Mouse (Mus musculus) retina, postnatal 1 day (tissue): ENCODE results near the gene Klhl31.
A peak's percentile ranks its signal among the peaks of the same experiment; 100 is the strongest.

Source experiments
- DNase-seq: peaks from one replicate; pipeline ENCODE4 v3.0.0-alpha.2; 2012

Gene Klhl31

DNA sequence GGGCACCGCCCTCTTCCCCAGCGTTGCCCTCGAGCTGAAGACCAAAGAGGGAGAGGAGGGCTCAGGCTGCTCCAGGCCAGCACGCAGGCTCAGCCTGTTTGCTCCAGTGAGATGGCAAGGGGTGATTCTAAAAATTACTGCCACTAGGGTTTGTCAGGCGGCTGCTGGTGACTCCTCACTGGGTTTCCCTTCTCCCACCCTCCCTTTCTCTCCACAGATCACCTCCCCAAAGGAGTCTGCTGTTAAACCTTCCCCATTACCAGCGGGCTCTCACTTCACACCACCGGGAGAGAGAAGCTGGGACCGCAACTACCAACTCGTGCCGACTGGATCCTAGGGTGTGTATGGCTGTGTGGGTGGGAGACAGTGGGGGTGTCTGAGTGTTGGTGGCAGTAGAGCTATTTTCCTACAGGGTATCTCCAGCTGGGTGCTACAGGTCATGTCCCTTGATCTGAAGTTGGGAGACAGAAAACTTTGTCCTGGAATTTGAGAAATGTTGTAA lies at the start of gene Klhl31:
TSS of gene Klhl31 (plus strand) at position 51 of the 502 bp plus-strand sequence.
- no peak for DNase-seq

DNA sequence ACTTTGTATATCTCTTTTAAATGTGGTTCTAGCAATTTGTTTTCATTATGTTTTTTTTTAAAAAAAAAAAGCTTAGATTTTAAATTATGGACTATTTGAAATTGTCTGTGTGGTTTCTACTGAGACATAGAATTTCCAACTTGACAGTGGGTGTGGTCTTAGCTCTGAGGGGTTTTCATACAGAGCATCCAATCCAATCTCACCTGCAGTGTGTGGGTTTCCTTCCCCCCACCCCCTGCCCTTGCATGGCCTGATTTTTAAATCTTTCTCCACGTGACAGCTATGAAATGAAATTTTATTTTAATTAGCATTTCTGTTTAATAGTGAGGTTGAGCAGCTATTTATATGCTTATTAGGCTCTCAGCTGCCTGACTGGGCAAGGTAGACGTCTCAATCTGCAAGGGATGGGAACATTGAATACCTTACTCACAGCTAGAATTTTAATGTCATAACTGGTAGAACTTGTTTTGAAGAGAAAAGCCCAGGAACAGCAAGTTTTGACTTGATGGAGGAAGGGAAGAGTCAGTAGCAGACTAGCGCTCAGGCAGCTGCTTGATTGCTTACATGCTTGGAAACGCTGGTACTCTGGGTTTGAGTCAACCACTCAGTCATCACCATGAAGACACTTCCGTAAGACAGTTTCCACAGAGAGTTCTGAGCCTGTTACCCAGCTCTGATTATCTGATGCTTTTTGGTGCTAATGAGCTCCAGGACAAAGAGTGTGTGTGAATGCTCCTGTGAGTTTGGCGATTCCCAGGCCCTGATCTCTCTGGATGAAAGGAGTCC lies 49.3 kb upstream of the Klhl31 start:
- DNase-seq, result peak; percentile 75

GRCm38 (mm10) chr9:77587616-77588015 lies 48.7 kb upstream of the Klhl31 start:
- no peak for DNase-seq

DNA sequence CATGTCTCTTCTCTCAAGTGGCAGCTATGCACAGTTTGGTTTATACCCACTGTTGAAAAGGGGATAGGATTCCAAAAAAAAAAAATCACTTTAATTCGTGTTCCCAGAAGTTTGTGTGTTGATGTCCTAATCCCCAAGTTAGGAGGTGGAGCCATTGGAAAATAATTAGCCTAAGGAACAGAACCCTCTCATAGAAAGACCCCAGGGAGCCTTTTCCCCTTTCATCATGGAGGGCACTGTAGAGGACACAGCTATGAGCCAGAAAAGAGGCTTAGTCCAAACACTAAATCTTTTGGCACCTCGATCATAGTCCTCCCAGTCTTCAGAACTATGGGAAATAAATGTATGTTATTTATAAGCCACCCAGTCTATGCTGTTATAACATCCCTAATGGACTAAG lies 46.8 kb upstream of the Klhl31 start:
- DNase-seq, result no peak

- peak; percentile 8 for DNase-seq
Observed at GRCm38 (mm10) chr9:77592423-77592822, 43.9 kb upstream of the Klhl31 start.

- peak; percentile 31 for DNase-seq
Observed at GRCm38 (mm10) chr9:77595006-77595626, 41.2 kb upstream of the Klhl31 start.

- peak; percentile 89 for DNase-seq
Observed at GRCm38 (mm10) chr9:77596355-77596754, 39.9 kb upstream of the Klhl31 start.

DNA sequence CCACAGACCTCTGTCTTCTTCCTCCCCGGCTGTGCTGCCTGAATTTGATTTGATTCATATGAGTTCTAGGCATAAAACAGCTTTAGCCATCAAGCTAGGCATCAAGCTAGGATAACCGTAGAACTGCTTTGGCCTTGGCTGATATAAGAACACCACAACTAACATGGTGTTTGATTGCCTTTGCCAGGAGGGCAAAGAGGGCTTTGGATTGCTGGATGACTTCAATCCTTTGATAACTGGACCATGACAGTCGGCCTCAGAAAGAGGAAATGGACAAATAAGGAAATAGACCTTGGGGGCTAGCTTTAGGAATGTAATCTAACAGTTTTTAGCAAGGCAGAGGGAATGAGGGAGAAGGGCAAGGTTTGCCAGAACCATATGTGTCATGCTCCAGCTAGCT lies 37.7 kb upstream of the Klhl31 start:
- no peak for DNase-seq

GRCm38 (mm10) chr9:77602302-77603266 lies 33.7 kb upstream of the Klhl31 start:
- no peak for DNase-seq

DNA sequence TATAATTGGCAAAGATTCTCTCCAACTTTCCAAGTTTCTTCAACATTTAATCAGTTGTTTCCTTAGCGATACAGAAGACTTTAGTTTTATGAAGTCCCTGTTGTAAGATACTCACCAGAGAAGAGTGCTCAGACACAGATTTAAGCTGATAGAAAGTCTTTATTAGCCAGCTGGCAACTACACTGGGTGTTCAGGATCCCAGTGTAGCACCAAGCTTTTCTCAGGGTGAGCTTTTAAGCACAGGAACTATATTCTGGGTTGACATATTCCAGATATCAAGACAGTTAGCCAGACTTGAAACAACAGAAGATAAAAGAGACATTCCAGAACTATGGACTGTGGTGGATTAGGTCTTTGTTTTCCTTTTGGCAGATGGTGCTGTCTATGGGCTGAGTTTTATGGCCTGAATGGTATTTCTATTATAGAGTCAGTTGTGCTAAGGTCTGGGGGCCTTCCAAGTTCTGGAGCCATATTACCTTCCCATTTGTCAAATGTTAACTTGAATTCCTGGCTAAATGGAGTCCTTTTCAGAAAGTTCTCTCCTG lies 32.3 kb upstream of the Klhl31 start:
- no peak for DNase-seq

DNA sequence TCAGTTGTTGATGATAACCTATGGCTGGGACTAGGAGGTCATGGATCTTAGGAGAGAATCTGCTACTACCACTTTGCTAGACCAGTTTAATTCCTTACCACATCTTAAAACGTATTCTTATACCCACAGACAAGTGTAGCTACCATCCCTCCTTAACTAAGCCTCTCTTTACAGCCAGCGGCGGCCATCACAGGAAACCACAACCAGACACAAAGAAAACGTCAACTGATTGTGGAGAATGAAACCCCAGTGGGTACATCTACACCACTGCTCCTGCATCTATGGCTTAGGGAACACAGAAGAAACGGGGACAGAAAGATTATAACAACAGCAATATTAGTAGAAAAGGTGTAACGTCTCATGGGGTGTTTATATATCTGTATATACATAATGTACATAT lies 29.0 kb upstream of the Klhl31 start:
- no peak for DNase-seq

DNA sequence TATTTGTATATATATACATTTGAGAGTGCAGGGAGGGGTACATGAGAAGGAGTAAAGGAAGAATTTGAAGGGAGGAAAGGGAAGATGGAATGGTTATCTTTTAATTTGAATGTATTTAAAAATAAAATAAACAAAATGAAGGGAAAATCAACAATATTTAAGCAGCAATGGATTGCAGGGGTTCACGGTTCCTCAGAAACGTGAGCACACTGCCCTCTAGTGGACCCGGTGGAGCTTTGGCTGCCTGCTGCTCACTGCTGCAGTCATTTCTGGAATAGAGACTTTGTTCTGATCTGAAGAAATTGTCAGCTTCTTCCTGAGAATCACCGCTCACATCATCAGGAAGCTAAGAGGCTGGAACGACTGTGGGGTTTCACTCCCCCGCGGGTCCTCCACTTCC lies 28.5 kb upstream of the Klhl31 start:
- peak; percentile 63 for DNase-seq

- DNase-seq, result peak; percentile 44
Observed at GRCm38 (mm10) chr9:77610811-77611210, 25.5 kb upstream of the Klhl31 start.

DNA sequence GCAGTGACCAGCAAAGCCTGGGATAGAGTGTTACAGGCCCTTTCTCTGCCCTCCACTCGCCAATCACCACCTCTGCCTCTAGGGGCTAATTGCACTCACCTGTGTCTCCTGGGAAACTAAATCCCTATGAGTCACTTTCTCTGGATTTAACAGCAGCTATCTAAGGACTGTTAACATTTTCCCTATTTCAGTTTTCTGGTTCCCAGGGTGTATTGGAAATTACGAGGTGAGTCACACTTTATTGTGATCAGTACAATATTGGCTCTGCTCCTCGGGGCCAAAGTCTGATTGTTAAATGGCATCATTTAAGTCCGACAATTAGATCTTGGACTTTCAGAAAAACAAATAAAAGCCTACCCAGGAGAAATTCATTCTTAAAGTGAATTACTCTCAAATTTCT lies 24.0 kb upstream of the Klhl31 start:
- DNase-seq, result no peak

DNA sequence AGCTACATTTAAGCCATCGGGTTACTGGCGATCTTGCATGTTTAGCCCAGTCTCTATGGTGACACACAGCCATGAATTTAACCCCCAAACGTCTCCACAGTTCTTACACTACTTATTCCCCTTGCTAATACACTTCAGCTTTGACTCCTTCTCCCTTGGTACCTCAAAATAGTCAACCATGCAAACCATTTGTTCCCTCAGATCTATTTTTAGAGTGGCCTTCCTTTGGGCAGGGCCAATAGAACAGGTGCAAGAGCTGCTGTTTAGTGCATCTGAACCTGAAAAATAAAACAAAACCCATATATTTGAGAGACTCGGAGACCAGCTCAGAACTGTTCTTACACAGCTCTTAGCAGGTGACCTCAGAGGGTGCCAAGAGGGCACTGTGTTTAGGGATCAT lies 20.4 kb upstream of the Klhl31 start:
- DNase-seq, result no peak

GRCm38 (mm10) chr9:77616796-77617195 lies 19.5 kb upstream of the Klhl31 start:
- DNase-seq, result no peak

GRCm38 (mm10) chr9:77617751-77618150 lies 18.5 kb upstream of the Klhl31 start:
- DNase-seq, result no peak

GRCm38 (mm10) chr9:77618392-77618791 lies 17.9 kb upstream of the Klhl31 start:
- DNase-seq, result no peak

GRCm38 (mm10) chr9:77620077-77620476 lies 16.2 kb upstream of the Klhl31 start:
- no peak for DNase-seq

DNA sequence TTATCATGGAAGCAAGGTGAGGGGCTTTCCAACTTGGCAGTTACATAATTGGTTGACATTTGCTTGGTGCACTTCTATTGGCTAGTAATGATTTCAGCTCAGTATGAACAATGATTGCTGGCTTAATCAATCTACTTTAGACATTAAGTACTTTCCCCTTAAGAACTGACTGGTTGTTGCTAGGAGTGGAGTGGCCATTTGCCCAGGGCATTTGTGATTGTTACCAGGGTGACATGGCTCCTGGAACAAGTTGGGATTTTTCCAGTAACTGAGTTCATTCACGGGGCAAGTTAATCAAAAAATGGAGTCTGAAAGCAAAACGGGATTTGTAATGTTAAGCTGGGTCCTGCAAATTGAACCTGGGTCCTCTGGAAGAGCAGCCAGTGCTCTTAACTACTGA lies 15.8 kb upstream of the Klhl31 start:
- DNase-seq, result no peak

- DNase-seq, result peak; percentile 83
Observed at GRCm38 (mm10) chr9:77622874-77623273, 13.4 kb upstream of the Klhl31 start.

- no peak for DNase-seq
Observed at GRCm38 (mm10) chr9:77623318-77624050, 12.8 kb upstream of the Klhl31 start.
